Mouse (Mus musculus) neutrophil, adult 65 days (primary cell): ENCODE measurements around the gene Parva. TPM values are rescaled to one million over a fixed set of nuclear protein-coding genes. Genes with fewer than 3 reads are reported as not detected.

Experiments
- total RNA-seq: library from RNA; stranded (reverse); gene quantifications from 2 replicates; pipeline ENCODE4 v1.2.4, GENCODE M21; 2023

The Parva gene
- total RNA-seq: not detected in 2 replicates

DNA sequence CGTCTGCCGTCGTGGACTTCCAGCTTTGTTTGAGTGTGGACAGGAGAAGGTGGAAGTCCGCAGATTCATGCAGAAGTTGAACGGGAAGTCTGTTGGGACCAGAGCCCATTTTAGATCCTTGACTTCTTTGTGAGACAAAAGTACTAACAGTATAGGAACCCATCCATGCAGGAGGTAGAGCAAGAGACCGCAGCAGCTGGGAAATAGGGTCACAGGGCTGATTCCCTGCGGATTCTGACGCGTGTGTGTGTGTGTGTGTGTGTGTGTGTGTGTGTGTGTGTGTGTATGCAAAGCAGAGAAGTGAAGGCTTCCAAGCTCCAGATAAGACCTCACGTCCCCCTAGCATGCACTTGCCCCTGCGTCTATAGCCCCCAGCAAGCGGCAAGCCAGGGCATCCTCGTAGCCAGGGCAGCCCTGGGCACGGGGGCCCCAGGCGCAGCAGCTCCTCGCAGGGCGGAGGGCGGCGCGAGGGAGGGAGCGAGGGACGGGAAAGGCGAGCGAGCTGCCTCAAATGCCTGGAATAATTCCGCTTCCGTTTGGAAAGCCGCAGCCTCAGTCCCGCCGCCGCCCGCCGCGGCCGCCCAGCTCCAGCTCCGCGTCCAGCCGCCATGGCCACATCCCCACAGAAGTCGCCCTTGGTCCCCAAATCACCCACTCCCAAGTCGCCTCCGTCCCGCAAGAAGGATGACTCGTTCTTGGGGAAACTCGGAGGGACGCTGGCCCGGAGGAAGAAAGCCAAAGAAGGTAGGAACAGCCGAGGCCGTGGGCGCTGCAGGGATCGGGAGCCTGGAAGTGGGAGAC, at the start of gene Parva:
Gene Parva, plus strand, starts transcription at position 149 of the 801 bp plus-strand sequence.

Other genes starting within 250 kb of the Parva start
- 1.5 and 1.9 TPM in 2 replicates for gene Mical2, start 201.6 kb upstream of the Parva start, total RNA-seq